Mouse (Mus musculus) erythroid progenitor cell, adult 5-6 weeks (primary cell): ENCODE measurements around the gene Sqstm1. TPM values are rescaled to one million over a fixed set of nuclear protein-coding genes. Genes with fewer than 3 reads are reported as not detected.

ENCODE experiments used
- ATAC-seq: replicated peaks from 2 replicates; pipeline ENCODE4 v1.8.0; 2016; ENCODE audit warnings: moderate number of reproducible peaks, mild to moderate bottlenecking, moderate TSS enrichment, inconsistent platforms; ENCODE audit not compliant: poor library complexity, low FRiP score, severe bottlenecking
- total RNA-seq, 2 experiments: library from RNA; stranded (forward) in 1 of 2; stranded (reverse) in 1 of 2; fragments of 150-400 nt in 1 of 2; fragments of 186-747, 209-891 nt in 1 of 2; gene quantifications; 2 replicates each; pipeline versions ENCODE4 v1.2.3 to v1.2.4; 2015 to 2017; ENCODE audit warnings: low replicate concordance in 2 of 2

Gene Sqstm1
- total RNA-seq, 2 experiments from 2014 or later, result 28.5 to 213 TPM

DNA sequence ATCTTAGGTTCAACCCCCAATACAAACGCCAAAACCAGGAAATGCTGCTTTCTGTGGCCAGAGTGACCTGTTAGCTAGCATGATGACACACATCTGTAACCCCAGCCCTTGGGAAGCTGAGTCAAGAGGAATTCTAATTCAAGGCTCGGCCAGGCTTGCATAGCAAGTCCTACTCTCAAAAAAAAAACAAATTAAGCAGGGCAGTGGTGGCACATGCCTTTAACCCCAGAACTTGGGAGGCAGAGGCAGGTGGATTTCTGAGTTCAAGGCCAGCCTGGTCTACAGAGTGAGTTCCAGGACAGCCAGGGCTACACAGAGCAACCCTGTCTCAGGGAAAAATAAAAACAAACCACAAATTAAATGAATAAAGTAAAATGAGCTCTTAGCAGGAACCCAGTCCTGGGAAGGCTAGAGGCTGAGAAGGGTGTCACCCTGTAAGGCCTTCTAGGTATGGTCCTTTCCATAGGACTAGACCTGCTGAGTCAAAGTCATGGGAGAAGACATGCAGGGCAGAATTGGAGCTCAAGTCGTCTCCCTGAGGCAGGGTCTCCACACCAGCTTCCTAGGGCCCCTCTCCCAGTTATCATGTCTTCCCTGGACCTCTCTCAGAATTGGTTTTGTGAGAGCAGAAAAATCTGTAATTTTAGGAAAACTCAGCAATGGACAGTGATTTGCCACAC is 1.6 kb upstream of the Sqstm1 start:
- ATAC-seq, result no peak

- ATAC-seq, result no peak
Observed at GRCm38 (mm10) chr11:50211322-50212059, 864 bp upstream of the Sqstm1 start.

- peak; percentile 86 for ATAC-seq
Observed at GRCm38 (mm10) chr11:50210101-50210504, 524 bp downstream of the Sqstm1 start.

DNA sequence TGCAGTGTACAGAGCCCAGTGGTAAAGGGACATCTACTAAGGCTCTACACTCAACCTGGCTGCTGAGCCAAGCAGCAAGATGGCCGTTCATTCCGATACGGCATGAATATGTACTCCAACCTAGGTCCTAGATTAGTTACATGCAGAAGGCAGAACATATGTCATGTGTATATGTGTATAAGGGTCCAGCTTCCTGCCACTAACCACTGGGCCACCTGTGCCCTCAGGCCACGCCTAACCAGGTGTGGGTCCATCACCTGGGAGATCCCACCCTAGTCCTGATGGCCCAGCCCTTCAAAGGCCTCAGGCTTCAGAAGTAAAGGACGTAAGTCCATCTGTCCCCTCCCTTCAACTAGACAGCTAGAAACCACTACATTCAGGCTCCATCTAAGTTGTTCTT is 2.6 kb downstream of the Sqstm1 start:
- ATAC-seq, result no peak

- no peak for ATAC-seq
Observed at GRCm38 (mm10) chr11:50207344-50207743, 3.3 kb downstream of the Sqstm1 start.

DNA sequence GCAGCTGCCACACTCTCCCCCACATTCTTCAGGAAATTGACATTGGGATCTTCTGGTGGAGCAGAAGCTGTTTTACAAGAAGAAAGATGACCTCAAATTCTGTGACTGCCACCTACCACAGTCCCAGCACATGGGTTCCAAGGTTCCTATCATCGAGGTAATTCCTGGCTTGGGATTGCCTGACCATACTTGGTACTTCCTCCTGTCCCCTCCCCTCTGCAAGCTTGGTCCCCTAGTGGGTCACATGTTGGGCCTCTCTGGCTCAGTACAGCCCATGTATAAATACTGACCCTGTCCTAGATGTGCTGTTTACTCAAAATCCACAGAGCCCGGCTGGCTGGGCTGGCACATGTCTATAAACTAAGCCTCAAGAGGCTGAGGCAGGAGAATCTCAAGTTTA is 4.6 kb downstream of the Sqstm1 start:
- ATAC-seq, result no peak

DNA sequence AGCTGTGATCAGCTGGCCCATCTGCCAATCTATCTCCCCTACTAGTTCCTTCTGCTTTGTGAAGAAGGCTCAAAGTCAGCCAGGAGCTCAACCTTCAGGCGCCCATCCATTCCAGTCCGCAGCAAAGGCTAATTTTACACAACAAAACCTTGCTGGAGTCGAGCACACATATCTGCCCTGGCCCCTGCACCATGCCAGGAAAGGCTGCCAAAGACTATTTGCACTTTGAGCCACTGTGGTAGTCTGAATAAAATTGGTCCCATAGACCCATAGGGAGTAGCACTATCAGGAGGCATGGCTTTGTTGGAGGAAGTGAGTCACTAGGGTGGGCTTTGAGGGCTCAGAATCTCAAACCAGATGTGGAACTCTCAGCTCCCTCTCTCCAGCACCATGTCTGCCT is 5.2 kb downstream of the Sqstm1 start:
- ATAC-seq, result no peak

DNA sequence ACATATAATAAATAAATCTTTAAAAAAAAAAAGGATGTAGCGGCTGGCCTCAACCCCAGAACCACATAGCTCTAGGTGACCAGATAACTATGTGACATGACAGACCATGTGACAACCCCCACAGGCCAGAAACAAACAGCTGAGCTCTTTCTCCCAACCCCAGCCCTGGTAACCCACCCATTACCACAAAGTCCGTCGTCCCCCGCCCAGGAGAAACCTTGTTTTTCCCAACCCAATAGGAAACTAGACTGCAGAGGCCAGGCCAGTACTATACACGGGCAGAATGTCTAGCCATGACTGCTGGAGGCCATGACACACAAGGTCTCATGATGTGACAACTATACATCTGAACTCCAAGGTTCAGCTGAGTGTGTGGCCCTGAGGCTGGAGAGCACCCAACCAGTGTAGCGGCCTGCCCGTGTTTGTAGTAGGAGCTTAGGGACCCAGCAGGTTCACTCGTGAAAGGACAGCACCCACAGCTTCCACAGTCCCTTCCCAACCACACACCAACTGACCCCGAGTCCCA is 7.3 kb downstream of the Sqstm1 start:
- ATAC-seq, result no peak

GRCm38 (mm10) chr11:50201590-50201989 is 9.0 kb downstream of the Sqstm1 start:
- no peak for ATAC-seq

GRCm38 (mm10) chr11:50200613-50201012 is 10.0 kb downstream of the Sqstm1 start:
- no peak for ATAC-seq

DNA sequence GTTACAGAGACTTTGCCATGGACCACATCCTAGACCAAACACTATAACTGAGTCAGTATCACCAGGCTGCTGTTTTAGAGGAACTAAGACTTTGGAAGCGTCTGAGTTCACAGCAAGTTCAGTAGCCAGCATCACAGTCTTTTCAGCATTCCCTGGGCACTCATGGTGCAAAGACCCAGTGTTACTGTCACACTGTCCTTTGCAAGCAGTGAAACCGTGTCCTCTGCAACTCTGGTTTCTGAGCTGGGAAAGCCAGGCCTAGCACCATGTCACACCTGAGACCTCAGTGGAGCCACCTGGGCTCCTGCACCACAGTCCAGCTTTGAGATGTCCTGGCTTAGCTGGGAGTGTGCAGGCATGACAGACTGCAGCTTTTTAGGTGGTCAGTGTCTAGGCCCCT is 11.7 kb downstream of the Sqstm1 start:
- ATAC-seq, result no peak

GRCm38 (mm10) chr11:50198219-50198846 is 12.3 kb downstream of the Sqstm1 start:
- no peak for ATAC-seq

DNA sequence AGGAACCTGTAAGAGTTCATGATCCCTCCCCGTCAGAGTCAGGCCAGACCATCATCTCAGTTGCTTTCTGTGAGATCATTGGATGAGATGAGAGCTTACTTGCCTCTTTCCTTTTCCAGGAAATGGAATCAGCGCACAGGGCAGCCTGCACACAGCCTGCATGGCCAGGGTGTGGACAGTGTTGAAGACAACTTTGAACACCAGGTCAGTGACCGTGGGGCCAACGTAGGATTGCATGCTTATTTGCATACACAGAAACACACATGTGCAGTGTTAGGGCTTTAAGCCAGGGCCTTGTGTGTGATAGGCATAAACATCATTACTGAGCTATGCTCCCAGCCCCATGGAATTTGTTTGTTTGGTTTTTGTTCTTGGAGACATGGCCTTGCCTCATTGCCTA is 13.1 kb downstream of the Sqstm1 start:
- no peak for ATAC-seq

DNA sequence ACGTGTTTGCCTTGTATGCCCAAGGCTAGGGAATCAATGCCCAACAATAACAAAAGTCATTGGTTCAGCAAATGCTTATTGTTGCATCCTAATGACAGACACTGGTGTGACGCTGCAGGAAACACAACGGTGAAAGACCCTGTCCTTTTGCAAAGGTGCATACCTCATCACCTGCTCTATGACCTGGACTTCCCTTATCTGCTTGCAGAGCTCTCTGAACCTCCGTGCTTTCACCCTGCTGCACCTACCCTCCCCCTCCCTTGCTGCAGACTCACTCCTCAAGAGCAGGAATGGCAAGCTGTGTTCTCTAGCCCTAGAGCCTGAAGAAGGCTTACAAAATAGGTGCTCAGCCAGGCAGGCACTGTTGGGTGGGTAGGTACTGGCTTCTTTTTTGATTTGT is 15.8 kb downstream of the Sqstm1 start:
- ATAC-seq, result no peak

GRCm38 (mm10) chr11:50194070-50194469 is 16.6 kb downstream of the Sqstm1 start:
- ATAC-seq, result no peak

- no peak for ATAC-seq
Observed at GRCm38 (mm10) chr11:50192278-50192677, 18.3 kb downstream of the Sqstm1 start.

GRCm38 (mm10) chr11:50190362-50190761 is 20.3 kb downstream of the Sqstm1 start:
- no peak for ATAC-seq

- ATAC-seq, result no peak
Observed at GRCm38 (mm10) chr11:50188682-50189081, 21.9 kb downstream of the Sqstm1 start.

DNA sequence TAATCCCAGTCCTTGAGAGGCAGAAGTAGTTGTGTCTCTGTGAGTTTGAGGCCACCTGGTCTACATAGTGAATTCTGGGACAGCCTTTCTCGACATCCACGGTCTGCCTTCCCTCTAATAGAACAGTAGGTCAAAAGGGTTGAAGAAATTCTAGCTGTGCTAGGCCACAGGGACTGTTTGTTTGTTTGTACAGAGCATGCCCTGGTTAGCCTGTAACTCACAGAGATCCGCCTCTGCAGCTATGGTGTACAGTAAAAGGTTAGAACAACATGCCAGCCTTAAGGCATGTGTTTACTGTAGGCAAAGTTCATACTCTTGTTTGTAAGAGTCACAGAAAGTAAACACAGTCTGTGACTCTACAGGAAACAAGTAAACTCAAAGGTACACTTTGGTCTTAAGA is 25.8 kb downstream of the Sqstm1 start:
- no peak for ATAC-seq

GRCm38 (mm10) chr11:50182702-50183101 is 27.9 kb downstream of the Sqstm1 start:
- ATAC-seq, result no peak
